Mouse (Mus musculus): ENCODE results near the gene Pakap. TPM values are rescaled to one million over a fixed set of nuclear protein-coding genes. Genes with fewer than 3 reads are reported as not detected.

Pakap gene
- polyA plus RNA-seq, 1 experiment from 2014 or later: 21.1 TPM

DNA sequence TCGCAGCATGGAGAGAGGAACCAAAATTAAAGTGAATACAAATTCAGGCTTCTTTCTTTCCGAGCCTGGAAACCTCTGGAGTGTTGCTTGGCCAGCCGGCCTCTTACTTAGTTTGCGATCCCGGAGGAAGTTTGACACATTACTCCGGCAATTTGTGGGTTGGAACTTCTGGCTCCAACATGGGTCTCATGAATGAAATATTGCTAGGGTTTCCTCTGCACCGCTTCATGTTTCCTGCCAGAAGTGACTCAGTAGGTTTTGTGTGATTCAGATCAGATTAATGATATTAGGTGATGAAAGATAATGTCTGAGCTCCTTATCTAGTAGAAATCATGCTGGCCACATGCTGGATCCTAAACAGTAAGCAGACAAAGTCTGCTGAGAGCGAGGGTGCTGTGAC, 293.9 kb downstream of the Pakap start:
- no peaks in the 10 kb centered on the region for H3K4me1 ChIP-seq (replicated peaks; ENCODE audit: control insufficient read depth, insufficient read depth, low read length)
- H3K4me2 ChIP-seq (ENCODE audit: low read depth, low read length, severe bottlenecking): no peak overlapping the region
- H3K36me3 ChIP-seq (ENCODE audit: control insufficient read depth, insufficient read depth, low read length): 0 out of 2 replicates have a peak, but pooled peaks cover 3% of the 10 kb centered on the region
- no peak overlapping the region for H3K9ac ChIP-seq (ENCODE audit: low read length)
- H3K27me3 ChIP-seq (ENCODE audit: control insufficient read depth, insufficient read depth, low read length): no peaks in the 10 kb centered on the region
- H3K9me3 ChIP-seq (ENCODE audit: control insufficient read depth, low read length): no peaks in the 10 kb centered on the region
- 94% methylated on average over 8 of the region's 8 CpGs for WGBS
- no peak overlapping the region for H3K4me3 ChIP-seq (ENCODE audit: low read depth, low read length)
- no peak for DNase-seq (ENCODE audit: low spot score)
- ATAC-seq (replicated peaks; ENCODE audit: low FRiP score): no peak
- no peak overlapping the region for H3K27ac ChIP-seq (ENCODE audit: low read depth, low read length)

GRCm38 (mm10) chr4:57862269-57862986, 294.4 kb downstream of the Pakap start:
- Histone ChIP-seq H3K36me3 (ENCODE audit: control insufficient read depth, insufficient read depth, low read length) (no peaks in the 10 kb centered on the region), H3K4me2 (ENCODE audit: low read depth, low read length, severe bottlenecking) (no peak overlapping the region), H3K4me1 (replicated peaks; ENCODE audit: control insufficient read depth, insufficient read depth, low read length) (no peaks in the 10 kb centered on the region), H3K27ac (ENCODE audit: low read depth, low read length) (no peak overlapping the region), H3K9ac (ENCODE audit: low read length) (no peak overlapping the region), H3K9me3 (ENCODE audit: control insufficient read depth, low read length) (no peaks in the 10 kb centered on the region), H3K27me3 (ENCODE audit: control insufficient read depth, insufficient read depth, low read length) (no peaks in the 10 kb centered on the region), H3K4me3 (ENCODE audit: low read depth, low read length) (no peak overlapping the region)
- DNase-seq (ENCODE audit: low spot score) (no peak), ATAC-seq (replicated peaks; ENCODE audit: low FRiP score) (no peak)
- WGBS: 87% methylated on average over 9 of the region's 9 CpGs

- no peak overlapping the region for H3K4me2 ChIP-seq (ENCODE audit: low read depth, low read length, severe bottlenecking)
- no peaks in the 10 kb centered on the region for H3K36me3 ChIP-seq (ENCODE audit: control insufficient read depth, insufficient read depth, low read length)
- no peaks in the 10 kb centered on the region for H3K9me3 ChIP-seq (ENCODE audit: control insufficient read depth, low read length)
- H3K4me1 ChIP-seq (replicated peaks; ENCODE audit: control insufficient read depth, insufficient read depth, low read length): no peaks in the 10 kb centered on the region
- no peak for DNase-seq (ENCODE audit: low spot score)
- no peak overlapping the region for H3K9ac ChIP-seq (ENCODE audit: low read length)
- H3K4me3 ChIP-seq (ENCODE audit: low read depth, low read length): no peak overlapping the region
- H3K27me3 ChIP-seq (ENCODE audit: control insufficient read depth, insufficient read depth, low read length): no peaks in the 10 kb centered on the region
- 11% methylated on average over 2 of the region's 2 CpGs for WGBS
- H3K27ac ChIP-seq (ENCODE audit: low read depth, low read length): no peak overlapping the region
- ATAC-seq (replicated peaks; ENCODE audit: low FRiP score): no peak
Observed at GRCm38 (mm10) chr4:57866088-57866487, 298.1 kb downstream of the Pakap start.

GRCm38 (mm10) chr4:57866990-57867389, 299.0 kb downstream of the Pakap start:
- no peak overlapping the region for H3K4me2 ChIP-seq (ENCODE audit: low read depth, low read length, severe bottlenecking)
- no peaks in the 10 kb centered on the region for H3K27me3 ChIP-seq (ENCODE audit: control insufficient read depth, insufficient read depth, low read length)
- H3K9me3 ChIP-seq (ENCODE audit: control insufficient read depth, low read length): no peaks in the 10 kb centered on the region
- no peaks in the 10 kb centered on the region for H3K36me3 ChIP-seq (ENCODE audit: control insufficient read depth, insufficient read depth, low read length)
- no peak overlapping the region for H3K9ac ChIP-seq (ENCODE audit: low read length)
- ATAC-seq (replicated peaks; ENCODE audit: low FRiP score): no peak
- H3K27ac ChIP-seq (ENCODE audit: low read depth, low read length): no peak overlapping the region
- WGBS: 77% methylated on average over 9 of the region's 9 CpGs
- DNase-seq (ENCODE audit: low spot score): no peak
- no peak overlapping the region for H3K4me3 ChIP-seq (ENCODE audit: low read depth, low read length)
- no peaks in the 10 kb centered on the region for H3K4me1 ChIP-seq (replicated peaks; ENCODE audit: control insufficient read depth, insufficient read depth, low read length)

GRCm38 (mm10) chr4:57867454-57867853, 299.5 kb downstream of the Pakap start:
- Histone ChIP-seq H3K4me1 (replicated peaks; ENCODE audit: control insufficient read depth, insufficient read depth, low read length) (no peaks in the 10 kb centered on the region), H3K4me2 (ENCODE audit: low read depth, low read length, severe bottlenecking) (no peak overlapping the region), H3K9me3 (ENCODE audit: control insufficient read depth, low read length) (no peaks in the 10 kb centered on the region), H3K36me3 (ENCODE audit: control insufficient read depth, insufficient read depth, low read length) (no peaks in the 10 kb centered on the region), H3K27me3 (ENCODE audit: control insufficient read depth, insufficient read depth, low read length) (no peaks in the 10 kb centered on the region), H3K4me3 (ENCODE audit: low read depth, low read length) (no peak overlapping the region), H3K9ac (ENCODE audit: low read length) (no peak overlapping the region), H3K27ac (ENCODE audit: low read depth, low read length) (no peak overlapping the region)
- ATAC-seq (replicated peaks; ENCODE audit: low FRiP score): no peak
- 48% methylated on average over 10 of the region's 10 CpGs for WGBS
- DNase-seq (ENCODE audit: low spot score): no peak

DNA sequence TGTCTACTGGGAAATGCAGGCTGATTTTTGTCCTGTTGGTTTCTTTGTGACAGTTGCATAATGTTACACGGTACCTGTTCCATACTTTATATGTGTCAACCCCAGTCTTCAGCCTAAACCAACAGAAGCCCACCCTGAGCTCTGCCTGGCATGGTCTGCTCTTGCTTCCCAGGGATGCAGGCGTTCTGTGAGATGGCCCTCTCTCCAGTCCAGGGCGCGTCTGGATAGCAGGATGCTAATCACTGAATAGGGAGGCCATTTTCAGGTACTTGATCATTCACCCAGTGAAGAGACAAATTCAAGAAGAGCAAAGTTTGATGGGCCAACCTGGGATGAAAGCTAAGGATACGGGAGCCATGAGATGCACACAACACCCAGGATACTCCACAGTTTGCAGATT, 311.2 kb downstream of the Pakap start:
- Histone ChIP-seq H3K4me3 (ENCODE audit: low read depth, low read length) (no peak overlapping the region), H3K27me3 (ENCODE audit: control insufficient read depth, insufficient read depth, low read length) (no peaks in the 10 kb centered on the region), H3K4me1 (replicated peaks; ENCODE audit: control insufficient read depth, insufficient read depth, low read length) (0 out of 2 replicates have a peak, but pooled peaks cover 2% of the 10 kb centered on the region), H3K27ac (ENCODE audit: low read depth, low read length) (no peak overlapping the region), H3K9ac (ENCODE audit: low read length) (no peak overlapping the region), H3K4me2 (ENCODE audit: low read depth, low read length, severe bottlenecking) (no peak overlapping the region), H3K9me3 (ENCODE audit: control insufficient read depth, low read length) (no peaks in the 10 kb centered on the region), H3K36me3 (ENCODE audit: control insufficient read depth, insufficient read depth, low read length) (no peaks in the 10 kb centered on the region)
- no peak for ATAC-seq (replicated peaks; ENCODE audit: low FRiP score)
- WGBS: 93% methylated on average over 5 of the region's 5 CpGs
- DNase-seq (ENCODE audit: low spot score): no peak

DNA sequence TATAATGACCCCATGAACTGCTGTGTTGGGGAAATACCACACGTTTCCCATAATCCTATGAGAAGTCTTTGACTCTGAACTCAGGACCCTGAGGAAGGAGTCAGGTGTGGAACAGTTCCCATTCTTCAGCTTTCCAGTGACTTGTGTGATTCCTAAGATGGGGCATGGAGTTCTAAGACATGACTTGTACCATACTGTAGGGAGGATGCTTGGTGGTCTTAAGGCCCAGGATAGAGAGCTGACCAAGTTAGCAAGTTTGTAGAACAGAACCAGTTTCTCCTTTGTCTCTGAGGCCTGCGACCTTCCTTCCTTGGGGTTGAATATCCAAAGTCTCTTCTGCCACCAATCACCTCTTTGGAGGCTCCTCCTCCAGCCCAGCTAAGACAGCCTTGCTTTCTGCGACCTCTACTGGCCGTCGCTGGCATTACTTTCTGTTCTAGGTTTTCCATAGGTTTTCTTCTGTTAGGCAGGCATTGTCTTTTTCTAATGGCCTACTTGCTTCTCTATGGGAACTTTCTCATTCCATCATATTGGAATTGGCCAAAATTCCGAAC, 311.9 kb downstream of the Pakap start:
- no peaks in the 10 kb centered on the region for H3K9me3 ChIP-seq (ENCODE audit: control insufficient read depth, low read length)
- ATAC-seq (replicated peaks; ENCODE audit: low FRiP score): peak; percentile 60; the same call in 1 of the 2 replicates
- no peak overlapping the region for H3K4me3 ChIP-seq (ENCODE audit: low read depth, low read length)
- H3K9ac ChIP-seq (ENCODE audit: low read length): no peak overlapping the region
- no peak overlapping the region for H3K4me2 ChIP-seq (ENCODE audit: low read depth, low read length, severe bottlenecking)
- peak; percentile 89 for DNase-seq (ENCODE audit: low spot score)
- WGBS: 13% methylated on average over 6 of the region's 6 CpGs
- no peaks in the 10 kb centered on the region for H3K27me3 ChIP-seq (ENCODE audit: control insufficient read depth, insufficient read depth, low read length)
- H3K36me3 ChIP-seq (ENCODE audit: control insufficient read depth, insufficient read depth, low read length): no peaks in the 10 kb centered on the region
- H3K27ac ChIP-seq (ENCODE audit: low read depth, low read length): no peak overlapping the region
- H3K4me1 ChIP-seq (replicated peaks; ENCODE audit: control insufficient read depth, insufficient read depth, low read length): 0 out of 2 replicates have a peak, but pooled peaks cover 2% of the 10 kb centered on the region

- H3K4me3 ChIP-seq (ENCODE audit: low read depth, low read length): no peak overlapping the region
- DNase-seq (ENCODE audit: low spot score) (no peak), ATAC-seq (replicated peaks; ENCODE audit: low FRiP score) (no peak)
- H3K4me2 ChIP-seq (ENCODE audit: low read depth, low read length, severe bottlenecking): no peak overlapping the region
- no peak overlapping the region for H3K9ac ChIP-seq (ENCODE audit: low read length)
- no peaks in the 10 kb centered on the region for H3K36me3 ChIP-seq (ENCODE audit: control insufficient read depth, insufficient read depth, low read length)
- H3K27me3 ChIP-seq (ENCODE audit: control insufficient read depth, insufficient read depth, low read length): no peaks in the 10 kb centered on the region
- no peak overlapping the region for H3K27ac ChIP-seq (ENCODE audit: low read depth, low read length)
- 85% methylated on average over 7 of the region's 7 CpGs for WGBS
- no peaks in the 10 kb centered on the region for H3K9me3 ChIP-seq (ENCODE audit: control insufficient read depth, low read length)
- 0 out of 2 replicates have a peak, but pooled peaks cover 5% of the 10 kb centered on the region for H3K4me1 ChIP-seq (replicated peaks; ENCODE audit: control insufficient read depth, insufficient read depth, low read length)
Observed at GRCm38 (mm10) chr4:57883520-57884421, 315.8 kb downstream of the Pakap start.
